In genomic region chr17:62393355-62394006, GRCm38 (mm10) we compare ENCODE assay signal across 22 mouse cellular contexts.
"Had no signal": no experiment of that assay in that cellular context is flagged by ENCODE, and none has a peak within 500 bp of the region (broad histone marks: within the 10 kb centered on the region; RNA-seq: fewer than 3 reads in every experiment).

No protein-coding gene starts in this region.

- H3K27ac ChIP-seq: heart, adult 2 months; heart, embryonic 13.5 days; heart, embryonic 15.5 days; hindbrain, embryonic 13.5 days; hindbrain, embryonic 15.5 days; hindbrain, postnatal 0 days; limb, embryonic 13.5 days; limb, embryonic 15.5 days; liver, embryonic 12.5 days; liver, embryonic 14.5 days had no signal

- H3K4me2 ChIP-seq: heart, embryonic 13.5 days; heart, embryonic 15.5 days; hindbrain, embryonic 13.5 days; hindbrain, embryonic 15.5 days; limb, embryonic 13.5 days; limb, embryonic 15.5 days; liver, embryonic 12.5 days had no signal

- H3K36me3 ChIP-seq: heart, embryonic 13.5 days; heart, embryonic 15.5 days; hindbrain, embryonic 13.5 days; hindbrain, embryonic 15.5 days; limb, embryonic 13.5 days; limb, embryonic 15.5 days; liver, embryonic 12.5 days had no signal

- H3K4me3 ChIP-seq: heart, adult 2 months; heart, embryonic 13.5 days; heart, embryonic 15.5 days; hindbrain, embryonic 13.5 days; hindbrain, embryonic 15.5 days; limb, embryonic 13.5 days; limb, embryonic 15.5 days; liver, embryonic 12.5 days had no signal

- H3K4me1 ChIP-seq: heart, embryonic 13.5 days; heart, embryonic 15.5 days; hindbrain, embryonic 13.5 days; hindbrain, embryonic 15.5 days; limb, embryonic 13.5 days; limb, embryonic 15.5 days; liver, embryonic 12.5 days had no signal

- H3K27me3 ChIP-seq: heart, embryonic 13.5 days; heart, embryonic 15.5 days; hindbrain, embryonic 13.5 days; hindbrain, embryonic 15.5 days; limb, embryonic 13.5 days; limb, embryonic 15.5 days; liver, embryonic 12.5 days had no signal

- DNase-seq: forebrain, postnatal 0 days; gastrocnemius, postnatal 14 days; gastrocnemius, postnatal 36 days; heart, adult 11 months; heart, adult 2 months; heart, postnatal 14 days; heart, postnatal 36 days; kidney, adult 18-20 months; kidney, postnatal 14 days; layer of hippocampus, adult 9-11 months; layer of hippocampus, postnatal 36 days; left cerebral cortex, postnatal 4 days had no signal

- H3K9ac ChIP-seq: forebrain, postnatal 0 days; heart, embryonic 13.5 days; heart, embryonic 15.5 days; hindbrain, embryonic 13.5 days; hindbrain, embryonic 15.5 days; limb, embryonic 13.5 days; limb, embryonic 15.5 days; liver, embryonic 12.5 days; liver, embryonic 14.5 days had no signal

- ATAC-seq: forebrain, postnatal 0 days; hindbrain, postnatal 0 days; intestine, embryonic 16.5 days; liver, embryonic 12.5 days had no signal

- H3K9me3 ChIP-seq: heart, embryonic 13.5 days; heart, embryonic 15.5 days; hindbrain, embryonic 13.5 days; hindbrain, embryonic 15.5 days; limb, embryonic 13.5 days; limb, embryonic 15.5 days; liver, embryonic 12.5 days had no signal
